Mouse (Mus musculus) heart, embryonic 14.5 days (tissue): ENCODE results near the gene Nanp. TPM values are rescaled to one million over a fixed set of nuclear protein-coding genes. Genes with fewer than 3 reads are reported as not detected.

ENCODE experiments used
- ATAC-seq: fragments of 200-750 bp; cut with Nextera tagmentation; 2 replicates; pipeline ENCODE4 v1.8.0; 2017; ENCODE audit warnings: low read depth, moderate TSS enrichment; ENCODE audit not compliant: insufficient number of reproducible peaks, insufficient read depth, low FRiP score
- H3K27ac ChIP-seq, 2 experiments: fragments of 200-500 bp in 1 of 2; fragments of 300-500 bp in 1 of 2; sonication (generic) in 1 of 2; replicated peaks in 1 of 2; 2 replicates each; pipeline ENCODE4 v1.5.1; 2012 to 2014; ENCODE audit warnings: low read depth in 2 of 2, low read length in 2 of 2, control low read depth in 1 of 2, mild to moderate bottlenecking in 1 of 2, mixed read lengths in 1 of 2; ENCODE audit not compliant: control insufficient read depth in 1 of 2, insufficient read depth in 1 of 2
- H3K27me3 ChIP-seq: fragments of 300-500 bp; sonication (generic); 2 replicates; pipeline ENCODE4 v1.6.1; 2014; ENCODE audit warnings: mild to moderate bottlenecking, low read length, control low read depth; ENCODE audit not compliant: control insufficient read depth, insufficient read depth
- H3K36me3 ChIP-seq: fragments of 300-500 bp; sonication (generic); 2 replicates; pipeline ENCODE4 v1.6.1; 2014; ENCODE audit warnings: mild to moderate bottlenecking, control low read depth, low read length, mixed read lengths; ENCODE audit not compliant: control insufficient read depth, insufficient read depth
- H3K4me1 ChIP-seq, 2 experiments: fragments of 200-500 bp in 1 of 2; fragments of 300-500 bp in 1 of 2; sonication (generic) in 1 of 2; 2 replicates each; pipeline ENCODE4 v1.6.1; 2012 to 2014; ENCODE audit warnings: low read length in 2 of 2, control low read depth in 1 of 2, mixed read lengths in 1 of 2; ENCODE audit not compliant: control insufficient read depth in 2 of 2, insufficient read depth in 2 of 2
- H3K4me2 ChIP-seq: fragments of 300-500 bp; sonication (generic); 2 replicates; pipeline ENCODE4 v1.6.1; 2014; ENCODE audit warnings: mild to moderate bottlenecking, low read length
- H3K4me3 ChIP-seq, 2 experiments: fragments of 200-500 bp in 1 of 2; fragments of 300-500 bp in 1 of 2; sonication (generic) in 1 of 2; 2 replicates each; pipeline ENCODE4 v1.5.1; 2012 to 2014; ENCODE audit warnings: low read length in 2 of 2, mild to moderate bottlenecking in 2 of 2, control low read depth in 1 of 2, low read depth in 1 of 2, moderate library complexity in 1 of 2; ENCODE audit not compliant: control insufficient read depth in 1 of 2, insufficient read depth in 1 of 2
- H3K9ac ChIP-seq: fragments of 300-500 bp; sonication (generic); 2 replicates; pipeline ENCODE4 v1.6.1; 2014; ENCODE audit warnings: mild to moderate bottlenecking, low read length
- H3K9me3 ChIP-seq: fragments of 300-500 bp; sonication (generic); 2 replicates; pipeline ENCODE4 v1.6.1; 2016; ENCODE audit warnings: low read length, control low read depth; ENCODE audit not compliant: control insufficient read depth
- WGBS: fragments of 180-500 bp; shearing (Covaris S2); extraction: QIAGEN DNeasy Blood & Tissue Kit; methylation state at CpG from one replicate; pipeline ENCODE4 v1.1.7; 2014; 5-methylcytosine and 5-hydroxymethylcytosine counted together
- polyA plus RNA-seq: library from polyadenylated mRNA; unstranded; fragments of >200 nt; fragmentation: Nextera tagmentation; extraction: Ambion mirVana; gene quantifications from 2 replicates; pipeline ENCODE4 v1.2.1, GENCODE M21; 2014

Nanp gene
- polyA plus RNA-seq = 18.2 and 19.2 TPM in 2 replicates

GRCm38 (mm10) chr2:151039232-151039695, at the start of gene Nanp, which contains the start of gene Ninl:
Nanp (minus strand) TSS chr2:151039398.
Ninl (minus strand) TSS chr2:151039382.
- H3K4me1 ChIP-seq = peaks cover 8 to 12% of the 10 kb centered on the region in 2 experiments; a peak in 3 of 4 replicates
- H3K27ac ChIP-seq = peak within 1 kb of the TSS; percentile 66 to 71
- peak within 1 kb of the TSS; percentile 97 for H3K9ac ChIP-seq
- peak within 1 kb of the TSS; percentile 91 for H3K4me2 ChIP-seq
- H3K4me3 ChIP-seq = peak within 1 kb of the TSS; percentile 87 to 100
- 0 out of 2 replicates have a peak, but pooled peaks cover 3% of the 10 kb centered on the region for H3K9me3 ChIP-seq
- no peaks in the 10 kb centered on the region for H3K27me3 ChIP-seq
- WGBS = 1% methylated on average over 33 of the region's 34 CpGs
- no peaks in the 10 kb centered on the region; the same call in 1 of the 2 replicates for H3K36me3 ChIP-seq
- ATAC-seq = peak; percentile 96

GRCm38 (mm10) chr2:151056637-151057036, 17.4 kb upstream of the Nanp start:
- Histone ChIP-seq H3K9ac (no peak overlapping the region), H3K4me1 (no peaks in the 10 kb centered on the region), H3K4me3 (no peak overlapping the region), H3K9me3 (no peaks in the 10 kb centered on the region), H3K27ac (no peak overlapping the region), H3K36me3 (no peaks in the 10 kb centered on the region), H3K27me3 (no peaks in the 10 kb centered on the region), H3K4me2 (no peak overlapping the region)
- no peak for ATAC-seq
- 61% methylated on average over 1 of the region's 1 CpGs for WGBS

- H3K4me3 ChIP-seq = no peak overlapping the region
- WGBS = 72% methylated on average over 1 of the region's 1 CpGs
- no peak overlapping the region for H3K9ac ChIP-seq
- H3K4me1 ChIP-seq = peaks cover 8 to 12% of the 10 kb centered on the region in 2 experiments; a peak in 3 of 4 replicates
- 0 out of 2 replicates have a peak, but pooled peaks cover 3% of the 10 kb centered on the region for H3K9me3 ChIP-seq
- H3K36me3 ChIP-seq = no peaks in the 10 kb centered on the region
- H3K27me3 ChIP-seq = no peaks in the 10 kb centered on the region
- no peak overlapping the region for H3K27ac ChIP-seq
- no peak for ATAC-seq
- H3K4me2 ChIP-seq = no peak overlapping the region
Measured at GRCm38 (mm10) chr2:151040411-151040810, 1.2 kb upstream of the Nanp start.

- H3K9ac ChIP-seq = peak overlapping the region; percentile 97
- WGBS = 46% methylated on average over 8 of the region's 8 CpGs
- H3K9me3 ChIP-seq = 0 out of 2 replicates have a peak, but pooled peaks cover 3% of the 10 kb centered on the region
- peak overlapping the region; percentile 91 for H3K4me2 ChIP-seq
- H3K4me1 ChIP-seq = peaks cover 8 to 12% of the 10 kb centered on the region in 2 experiments; a peak in 3 of 4 replicates
- H3K27me3 ChIP-seq = no peaks in the 10 kb centered on the region
- no peak for ATAC-seq
- H3K27ac ChIP-seq = peak overlapping the region; percentile 15 to 53; a peak in 3 of 4 replicates
- peak overlapping the region; percentile 87 to 100 for H3K4me3 ChIP-seq
- no peaks in the 10 kb centered on the region; the same call in 1 of the 2 replicates for H3K36me3 ChIP-seq
Measured at GRCm38 (mm10) chr2:151039726-151040125, 528 bp upstream of the Nanp start.

- Histone ChIP-seq H3K4me1 (peaks cover 8 to 12% of the 10 kb centered on the region in 2 experiments; a peak in 3 of 4 replicates), H3K27ac (peak overlapping the region; percentile 66 to 71), H3K4me2 (peak overlapping the region; percentile 91), H3K36me3 (no peaks in the 10 kb centered on the region; the same call in 1 of the 2 replicates), H3K4me3 (peak overlapping the region; percentile 87 to 100), H3K9me3 (0 out of 2 replicates have a peak, but pooled peaks cover 3% of the 10 kb centered on the region), H3K27me3 (no peaks in the 10 kb centered on the region), H3K9ac (peak overlapping the region; percentile 97)
- WGBS = under 1% methylated on average over 30 of the region's 30 CpGs
- peak; percentile 67 for ATAC-seq
Measured at GRCm38 (mm10) chr2:151038811-151039222, 381 bp downstream of the Nanp start.

GRCm38 (mm10) chr2:151037876-151038552, 1.2 kb downstream of the Nanp start:
- Histone ChIP-seq H3K4me1 (peaks cover 8 to 12% of the 10 kb centered on the region in 2 experiments; a peak in 3 of 4 replicates), H3K4me2 (peak overlapping the region; percentile 91), H3K9ac (peak overlapping the region; percentile 97), H3K27ac (no peak overlapping the region), H3K27me3 (no peaks in the 10 kb centered on the region), H3K9me3 (0 out of 2 replicates have a peak, but pooled peaks cover 3% of the 10 kb centered on the region), H3K4me3 (peak overlapping the region; percentile 87 to 100), H3K36me3 (no peaks in the 10 kb centered on the region; the same call in 1 of the 2 replicates)
- 49% methylated on average over 18 of the region's 18 CpGs for WGBS
- no peak for ATAC-seq

- H3K9ac ChIP-seq = no peak overlapping the region
- no peak overlapping the region for H3K27ac ChIP-seq
- no peak for ATAC-seq
- H3K27me3 ChIP-seq = no peaks in the 10 kb centered on the region
- H3K4me2 ChIP-seq = peak overlapping the region; percentile 91
- whole genome bisulfite sequencing = 93% methylated on average over 1 of the region's 1 CpGs
- 0 out of 2 replicates have a peak, but pooled peaks cover 3% of the 10 kb centered on the region for H3K9me3 ChIP-seq
- H3K36me3 ChIP-seq = no peaks in the 10 kb centered on the region; the same call in 1 of the 2 replicates
- no peak overlapping the region for H3K4me3 ChIP-seq
- peaks cover 8 to 12% of the 10 kb centered on the region in 2 experiments; a peak in 3 of 4 replicates for H3K4me1 ChIP-seq
Measured at GRCm38 (mm10) chr2:151037292-151037691, 1.9 kb downstream of the Nanp start.
